Mouse (Mus musculus): ENCODE results near the gene Pla2g6. TPM values are rescaled to one million over a fixed set of nuclear protein-coding genes. Genes with fewer than 3 reads are reported as not detected.

Pla2g6 gene
- 11.4 and 14.9 TPM in 2 replicates for polyA plus RNA-seq (2015; fragmentation: Nextera tagmentation; extraction: Ambion mirVana)

DNA sequence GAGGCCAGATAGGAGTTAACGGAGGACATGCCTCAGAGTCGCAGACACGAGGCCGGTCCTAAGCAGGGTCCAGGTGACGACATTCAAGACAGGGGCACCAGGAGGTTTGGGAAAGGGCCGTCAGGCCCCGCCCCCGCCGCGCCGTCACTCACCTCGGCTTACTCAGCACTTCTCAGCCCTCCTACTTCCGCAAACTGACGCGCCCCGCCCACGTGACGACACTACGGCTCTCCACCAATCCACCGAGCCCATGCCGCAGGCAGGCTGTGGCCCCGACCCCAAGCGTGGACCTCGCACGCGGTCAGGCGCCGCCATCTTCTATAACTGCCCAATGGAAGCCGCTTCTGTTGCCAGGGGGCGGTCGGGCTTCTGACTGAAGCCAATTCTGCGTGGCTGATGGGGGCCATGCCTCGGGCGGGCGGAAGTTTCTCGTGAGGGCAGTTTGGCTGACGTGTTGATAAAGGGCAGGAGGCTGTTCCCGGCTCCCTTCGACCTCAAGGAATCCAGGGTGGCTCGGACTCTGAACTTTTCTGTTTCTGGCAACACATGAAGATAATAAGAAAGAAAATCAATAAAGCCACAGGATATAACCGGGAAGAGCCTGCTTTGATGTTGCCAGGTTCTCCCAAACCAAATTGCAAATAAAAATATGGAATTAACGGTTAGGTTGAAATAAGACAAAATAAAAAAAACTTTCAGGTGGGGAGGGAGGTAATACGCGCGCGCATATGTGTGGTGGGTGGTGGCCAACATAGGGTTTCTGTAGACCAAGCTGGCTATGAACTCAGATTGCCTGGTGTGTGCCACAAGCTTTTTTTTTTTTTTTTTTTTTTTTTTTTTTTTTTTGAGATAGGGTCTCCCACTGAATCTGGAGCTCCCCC, at the start of gene Pla2g6:
Gene Pla2g6 (minus strand): TSS at position 333 of the 881 bp plus-strand sequence.
- ATAC-seq (ENCODE audit: low read depth), result peak; percentile 95
- Histone ChIP-seq H3K4me1 (replicated peaks) (peaks cover 64% of the 10 kb centered on the region), H3K9ac (peak within 1 kb of the TSS; percentile 89), H3K27me3 (no peaks in the 10 kb centered on the region), H3K9me3 (replicated peaks) (no peaks in the 10 kb centered on the region), H3K4me2 (peak within 1 kb of the TSS; percentile 91), H3K36me3 (no peaks in the 10 kb centered on the region), H3K27ac (peak within 1 kb of the TSS; percentile 91), H3K4me3 (replicated peaks) (peak within 1 kb of the TSS; percentile 70)
- DNase-seq, result peak; percentile 99
- 1% methylated on average over 46 of the region's 46 CpGs for WGBS (ENCODE audit: insufficient replicate concordance)

DNA sequence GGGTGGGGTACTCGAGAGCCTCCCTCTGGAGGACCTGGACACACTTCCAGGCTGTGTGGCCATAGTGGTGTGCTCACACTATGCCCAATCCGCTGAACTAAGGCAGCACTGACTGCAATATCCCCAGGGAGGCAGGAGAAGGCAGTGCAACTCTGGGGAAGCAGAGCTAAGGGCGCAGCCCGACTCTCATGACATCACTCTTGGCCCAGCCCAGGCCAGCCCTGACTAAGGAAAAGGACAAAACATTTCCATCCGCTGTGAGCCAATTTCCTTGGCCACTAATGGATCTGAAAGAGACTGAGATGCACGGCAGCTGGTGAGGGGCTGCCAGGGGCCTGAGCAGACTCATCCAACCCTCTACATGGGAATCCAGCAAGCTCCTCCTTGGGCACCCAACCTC, 49.5 kb upstream of the Pla2g6 start:
- no peak for DNase-seq
- Histone ChIP-seq H3K4me2 (no peak overlapping the region), H3K36me3 (peaks cover 19% of the 10 kb centered on the region; the same call in 1 of the 2 replicates), H3K9me3 (replicated peaks) (no peaks in the 10 kb centered on the region), H3K9ac (no peak overlapping the region), H3K4me3 (replicated peaks) (no peak overlapping the region), H3K27me3 (no peaks in the 10 kb centered on the region), H3K4me1 (replicated peaks) (peaks cover 4% of the 10 kb centered on the region; the same call in 1 of the 2 replicates), H3K27ac (no peak overlapping the region)
- 76% methylated on average over 6 of the region's 6 CpGs for WGBS (ENCODE audit: insufficient replicate concordance)
- ATAC-seq (ENCODE audit: low read depth), result no peak

DNA sequence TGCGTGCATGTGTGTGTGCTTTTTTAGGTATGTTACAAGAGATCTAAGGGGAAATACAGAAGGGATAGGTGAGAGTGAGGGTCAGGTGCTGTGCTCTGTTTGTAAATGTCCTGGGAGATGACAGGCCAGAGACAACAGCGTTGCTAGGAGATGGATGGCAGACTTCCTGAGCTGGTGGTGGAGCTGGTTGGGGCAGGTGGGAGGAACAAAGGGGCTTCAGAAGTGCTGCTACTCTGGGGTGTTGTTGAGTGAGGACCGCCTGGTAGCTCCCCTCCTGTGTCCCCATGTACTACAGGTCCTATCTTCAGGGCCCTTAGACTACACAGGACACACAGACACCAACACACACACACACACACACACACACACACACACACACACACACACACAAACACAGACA, 46.6 kb upstream of the Pla2g6 start:
- no peak for ATAC-seq (ENCODE audit: low read depth)
- Histone ChIP-seq H3K27me3 (no peaks in the 10 kb centered on the region), H3K4me3 (replicated peaks) (no peak overlapping the region), H3K9me3 (replicated peaks) (no peaks in the 10 kb centered on the region), H3K4me1 (replicated peaks) (peaks cover 9% of the 10 kb centered on the region), H3K4me2 (no peak overlapping the region), H3K27ac (no peak overlapping the region), H3K9ac (no peak overlapping the region), H3K36me3 (peaks cover 19% of the 10 kb centered on the region; the same call in 1 of the 2 replicates)
- DNase-seq, result no peak
- WGBS (ENCODE audit: insufficient replicate concordance), result 49% methylated on average over 3 of the region's 3 CpGs

DNA sequence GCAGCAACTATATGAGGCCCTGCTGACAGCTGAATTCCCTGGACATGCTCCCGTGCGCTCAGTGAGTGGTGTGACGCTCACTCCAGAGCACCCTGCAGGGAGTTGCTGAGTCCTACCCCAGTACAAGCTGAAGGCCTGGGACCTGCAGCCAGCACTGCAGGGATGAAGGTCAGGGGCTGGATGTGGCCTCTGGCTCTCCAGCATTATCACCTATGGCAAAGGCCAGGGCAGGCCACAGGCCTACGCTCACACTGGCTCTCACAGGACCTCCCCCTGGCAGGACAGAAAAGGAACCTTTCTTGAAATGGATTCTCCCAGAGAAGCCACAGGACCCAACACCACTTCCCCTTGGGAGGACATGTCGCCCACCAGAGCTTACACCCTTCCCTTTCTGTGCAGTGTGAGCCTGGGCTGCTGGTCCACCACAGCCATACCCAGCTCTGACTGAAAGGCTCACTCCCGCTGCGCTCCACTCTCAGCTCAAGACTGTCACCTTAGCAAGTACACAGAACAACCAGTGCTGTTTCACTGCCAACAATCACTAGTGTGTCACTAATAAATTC, 42.2 kb upstream of the Pla2g6 start:
- Histone ChIP-seq H3K27ac (peak overlapping the region; percentile 26; the same call in 1 of the 2 replicates), H3K4me2 (no peak overlapping the region), H3K4me3 (replicated peaks) (no peak overlapping the region), H3K36me3 (0 out of 2 replicates have a peak, but pooled peaks cover 3% of the 10 kb centered on the region), H3K9ac (no peak overlapping the region), H3K4me1 (replicated peaks) (peaks cover 31% of the 10 kb centered on the region), H3K9me3 (replicated peaks) (no peaks in the 10 kb centered on the region), H3K27me3 (no peaks in the 10 kb centered on the region)
- WGBS (ENCODE audit: insufficient replicate concordance), result 70% methylated on average over 7 of the region's 7 CpGs
- ATAC-seq (ENCODE audit: low read depth) (peak; percentile 22; the same call in 1 of the 2 replicates), DNase-seq (no peak)

DNA sequence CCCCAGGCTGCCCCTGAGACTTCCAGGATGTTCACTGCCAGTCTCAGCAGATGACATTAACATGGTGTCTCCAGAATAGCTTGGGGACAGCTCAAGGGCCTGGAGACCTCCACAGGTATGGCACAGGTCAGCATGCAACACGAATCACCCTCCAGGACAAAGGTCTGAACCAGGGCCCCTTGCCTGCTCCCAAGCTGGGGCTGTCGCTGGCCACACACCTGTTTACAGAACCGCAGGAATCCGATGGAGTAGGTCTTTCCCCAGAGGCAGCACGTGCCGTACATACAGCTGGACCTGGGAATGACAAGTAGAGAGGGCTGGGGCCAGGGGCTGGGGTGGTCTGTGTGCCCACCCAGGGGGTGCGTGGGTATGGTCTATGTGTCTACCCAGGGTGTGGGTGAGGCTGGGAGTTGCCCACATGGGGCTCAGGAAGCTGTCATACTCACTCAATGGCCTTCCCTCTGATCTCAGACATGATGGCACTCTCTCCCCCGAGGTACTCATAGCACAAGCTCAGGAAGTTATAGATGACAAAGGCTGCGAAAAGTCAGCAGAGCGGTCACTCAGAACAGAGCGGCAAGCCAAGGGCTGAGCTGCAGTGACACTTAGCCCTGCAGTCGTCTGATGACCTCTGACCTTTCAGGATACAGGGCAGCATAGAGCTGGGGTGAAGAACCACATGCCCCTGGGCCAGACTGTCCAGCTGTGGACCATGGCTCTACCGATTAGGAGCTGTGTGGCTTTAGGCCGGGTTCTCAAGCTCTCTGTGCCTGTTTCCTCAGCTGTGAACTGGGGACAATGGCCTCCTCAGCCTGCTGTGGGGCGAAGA, 41.5 kb upstream of the Pla2g6 start:
- ATAC-seq (ENCODE audit: low read depth) (peak; percentile 24; the same call in 1 of the 2 replicates), DNase-seq (no peak)
- Histone ChIP-seq H3K27ac (peak overlapping the region; percentile 26; the same call in 1 of the 2 replicates), H3K27me3 (no peaks in the 10 kb centered on the region), H3K4me1 (replicated peaks) (peaks cover 31% of the 10 kb centered on the region), H3K4me2 (no peak overlapping the region), H3K9me3 (replicated peaks) (no peaks in the 10 kb centered on the region), H3K9ac (no peak overlapping the region), H3K36me3 (0 out of 2 replicates have a peak, but pooled peaks cover 3% of the 10 kb centered on the region), H3K4me3 (replicated peaks) (no peak overlapping the region)
- WGBS (ENCODE audit: insufficient replicate concordance), result 73% methylated on average over 15 of the region's 15 CpGs

DNA sequence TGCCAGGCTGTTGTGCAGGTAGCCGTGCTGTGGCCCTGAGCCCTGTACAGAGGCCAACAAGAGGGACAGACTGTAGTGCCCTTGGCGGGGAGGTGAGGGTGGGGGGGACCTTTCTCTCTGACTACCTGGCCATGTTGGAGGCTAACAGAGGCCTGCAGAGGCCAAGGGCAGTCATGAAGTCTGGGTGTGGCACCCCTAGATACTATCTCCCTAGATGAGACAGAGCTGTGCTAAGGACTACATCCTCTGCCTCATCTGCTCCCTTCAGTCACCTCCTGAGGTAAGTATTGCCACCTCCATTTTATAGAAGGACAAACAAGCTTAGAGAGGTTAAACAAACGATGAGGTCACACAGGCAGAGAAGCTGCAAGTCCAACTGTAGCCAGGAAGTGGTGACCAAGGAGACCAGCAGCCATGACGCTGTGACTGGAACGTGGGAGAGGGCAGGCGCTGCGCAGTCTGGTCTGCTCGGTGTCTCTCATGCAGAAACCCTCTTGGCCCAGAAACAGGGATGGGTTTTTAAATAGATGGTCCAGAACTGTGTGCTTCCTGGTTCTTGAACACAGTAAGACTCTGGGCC, 40.8 kb upstream of the Pla2g6 start:
- 72% methylated on average over 8 of the region's 8 CpGs for WGBS (ENCODE audit: insufficient replicate concordance)
- Histone ChIP-seq H3K4me3 (replicated peaks) (no peak overlapping the region), H3K4me2 (no peak overlapping the region), H3K9me3 (replicated peaks) (no peaks in the 10 kb centered on the region), H3K4me1 (replicated peaks) (peaks cover 31% of the 10 kb centered on the region), H3K27ac (peak overlapping the region; percentile 58), H3K27me3 (no peaks in the 10 kb centered on the region), H3K9ac (no peak overlapping the region), H3K36me3 (0 out of 2 replicates have a peak, but pooled peaks cover 3% of the 10 kb centered on the region)
- DNase-seq (no peak), ATAC-seq (ENCODE audit: low read depth) (peak; percentile 24)

DNA sequence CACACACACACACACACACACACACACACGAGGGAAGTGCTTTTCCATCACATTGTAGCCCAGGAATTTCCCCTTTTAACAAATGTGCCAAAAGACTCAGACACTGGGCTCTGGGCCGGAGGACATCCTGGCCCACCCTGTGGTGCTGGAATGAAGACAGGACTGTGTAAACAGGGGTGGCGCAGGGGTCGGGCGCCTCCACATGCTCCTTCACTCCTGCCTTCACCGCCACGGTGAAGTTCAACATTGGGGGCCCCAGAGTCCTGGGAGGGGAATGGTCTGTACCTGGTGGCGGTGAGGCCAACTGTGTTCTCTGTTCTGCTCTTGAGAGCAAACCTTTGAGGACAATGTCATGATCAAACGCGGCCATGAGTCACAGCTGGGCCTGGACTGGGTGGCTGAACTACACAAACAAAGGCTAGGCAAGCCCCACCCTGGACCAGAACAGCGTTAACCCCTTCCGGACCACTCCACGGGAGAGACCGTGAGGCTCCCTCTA, 40.2 kb upstream of the Pla2g6 start:
- DNase-seq (no peak), ATAC-seq (ENCODE audit: low read depth) (peak; percentile 69)
- Histone ChIP-seq H3K27me3 (no peaks in the 10 kb centered on the region), H3K36me3 (0 out of 2 replicates have a peak, but pooled peaks cover 3% of the 10 kb centered on the region), H3K4me2 (no peak overlapping the region; the same call in 1 of the 2 replicates), H3K4me3 (replicated peaks) (no peak overlapping the region), H3K27ac (peak overlapping the region; percentile 58), H3K4me1 (replicated peaks) (peaks cover 31% of the 10 kb centered on the region), H3K9me3 (replicated peaks) (no peaks in the 10 kb centered on the region), H3K9ac (no peak overlapping the region)
- 63% methylated on average over 14 of the region's 14 CpGs for WGBS (ENCODE audit: insufficient replicate concordance)

DNA sequence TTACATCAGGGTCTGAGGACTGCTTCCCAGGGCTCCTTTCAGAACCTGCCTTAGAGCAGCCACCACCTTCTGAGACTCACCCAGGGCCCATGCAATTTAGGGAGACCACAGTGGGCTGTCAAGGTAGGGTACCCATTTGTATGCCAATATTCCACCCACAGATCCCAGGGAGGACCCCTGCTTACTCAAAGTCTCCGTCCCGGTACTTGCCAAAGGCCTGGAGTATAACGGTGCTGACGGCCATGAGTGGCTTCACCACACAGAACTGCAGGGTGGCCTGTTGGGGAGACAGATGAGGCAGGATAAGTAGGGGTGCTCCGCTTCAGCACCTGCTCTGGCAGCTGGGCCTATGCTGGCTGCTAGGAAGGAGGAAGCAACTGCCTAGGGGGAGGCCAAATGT, 38.2 kb upstream of the Pla2g6 start:
- DNase-seq (no peak), ATAC-seq (ENCODE audit: low read depth) (no peak)
- H3K27me3 ChIP-seq, result no peaks in the 10 kb centered on the region
- H3K4me2 ChIP-seq, result no peak overlapping the region
- no peak overlapping the region for H3K9ac ChIP-seq
- H3K27ac ChIP-seq, result no peak overlapping the region
- H3K9me3 ChIP-seq (replicated peaks), result no peaks in the 10 kb centered on the region
- peaks cover 33% of the 10 kb centered on the region for H3K4me1 ChIP-seq (replicated peaks)
- WGBS (ENCODE audit: insufficient replicate concordance), result 78% methylated on average over 5 of the region's 5 CpGs
- 0 out of 2 replicates have a peak, but pooled peaks cover 8% of the 10 kb centered on the region for H3K36me3 ChIP-seq
- no peak overlapping the region for H3K4me3 ChIP-seq (replicated peaks)

DNA sequence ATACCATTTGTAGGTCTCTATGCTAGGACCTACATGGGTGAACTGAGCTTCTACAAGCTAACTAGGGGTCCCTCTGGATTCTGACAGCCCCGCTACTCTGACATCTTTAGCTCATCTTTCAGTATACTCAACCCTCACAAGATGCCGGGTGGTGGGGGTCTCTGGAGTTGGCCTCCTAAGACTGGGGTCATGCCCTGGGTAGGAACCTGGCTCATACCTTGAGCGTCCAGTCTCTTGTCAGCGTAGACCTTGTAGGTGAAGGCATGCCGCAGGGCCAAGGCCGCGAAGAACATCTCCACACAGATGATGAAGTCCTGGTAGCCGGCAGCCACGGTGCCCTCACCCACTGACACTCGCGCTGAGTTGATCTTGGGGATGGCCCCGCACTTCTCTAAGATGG, 36.9 kb upstream of the Pla2g6 start:
- Histone ChIP-seq H3K9me3 (replicated peaks) (no peaks in the 10 kb centered on the region), H3K36me3 (0 out of 2 replicates have a peak, but pooled peaks cover 8% of the 10 kb centered on the region), H3K4me2 (no peak overlapping the region), H3K9ac (no peak overlapping the region), H3K4me1 (replicated peaks) (peaks cover 39% of the 10 kb centered on the region), H3K27ac (no peak overlapping the region), H3K27me3 (no peaks in the 10 kb centered on the region), H3K4me3 (replicated peaks) (no peak overlapping the region)
- 90% methylated on average over 12 of the region's 12 CpGs for WGBS (ENCODE audit: insufficient replicate concordance)
- no peak for DNase-seq
- no peak for ATAC-seq (ENCODE audit: low read depth)

DNA sequence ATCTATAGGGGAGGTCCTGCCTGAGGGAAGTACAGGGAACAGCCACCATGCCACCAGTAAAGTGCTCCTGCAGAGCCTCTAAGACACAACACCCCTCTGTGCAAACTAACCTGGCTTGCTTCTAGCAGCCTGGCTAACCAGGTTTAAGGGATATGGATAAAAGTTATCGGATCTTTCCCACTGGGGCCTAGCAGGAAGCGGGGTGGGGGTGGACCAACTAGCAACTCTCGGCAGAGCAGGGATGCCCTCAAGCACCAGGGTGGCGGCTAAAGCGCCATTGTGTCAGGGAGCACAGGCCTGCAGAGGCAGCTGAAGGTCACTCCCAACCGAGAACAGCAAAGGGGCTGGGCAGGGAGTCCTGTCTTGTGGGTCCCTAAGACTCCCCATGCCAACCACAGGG, 35.9 kb upstream of the Pla2g6 start:
- Histone ChIP-seq H3K27me3 (no peaks in the 10 kb centered on the region), H3K4me3 (replicated peaks) (no peak overlapping the region), H3K9me3 (replicated peaks) (no peaks in the 10 kb centered on the region), H3K4me1 (replicated peaks) (peaks cover 36% of the 10 kb centered on the region), H3K27ac (no peak overlapping the region), H3K36me3 (0 out of 2 replicates have a peak, but pooled peaks cover 8% of the 10 kb centered on the region), H3K4me2 (no peak overlapping the region), H3K9ac (no peak overlapping the region)
- ATAC-seq (ENCODE audit: low read depth) (no peak), DNase-seq (no peak)
- WGBS (ENCODE audit: insufficient replicate concordance), result 74% methylated on average over 6 of the region's 6 CpGs
